Mouse (Mus musculus) midbrain, embryonic 16.5 days (tissue): Measurements from ENCODE around the gene Ace. TPM values are rescaled to one million over a fixed set of nuclear protein-coding genes. Genes with fewer than 3 reads are reported as not detected.
A peak's percentile ranks its signal among the peaks of the same experiment; 100 is the strongest.

Source experiments
- ATAC-seq: fragments of 200-750 bp; cut with Nextera tagmentation; 2 replicates; pipeline ENCODE4 v1.8.0; 2017; ENCODE audit warnings: moderate TSS enrichment
- H3K27ac ChIP-seq: fragments of 300-500 bp; sonication (generic); 2 replicates; pipeline ENCODE4 v1.5.1; 2014; ENCODE audit warnings: mild to moderate bottlenecking, low read length, mixed read lengths
- H3K27me3 ChIP-seq: fragments of 300-500 bp; sonication (generic); 2 replicates; pipeline ENCODE4 v1.6.1; 2014; ENCODE audit warnings: low read depth, low read length, mixed read lengths; ENCODE audit not compliant: control insufficient read depth, insufficient read depth
- H3K36me3 ChIP-seq: fragments of 300-500 bp; sonication (generic); 2 replicates; pipeline ENCODE4 v1.6.1; 2014; ENCODE audit warnings: mild to moderate bottlenecking, low read length, moderate library complexity, mixed read lengths; ENCODE audit not compliant: control insufficient read depth, insufficient read depth
- H3K4me1 ChIP-seq: fragments of 300-500 bp; sonication (generic); 2 replicates; pipeline ENCODE4 v1.6.1; 2014; ENCODE audit warnings: mild to moderate bottlenecking, low read length, mixed read lengths; ENCODE audit not compliant: control insufficient read depth, insufficient read depth
- H3K4me2 ChIP-seq: fragments of 300-500 bp; sonication (generic); 2 replicates; pipeline ENCODE4 v1.6.1; 2014; ENCODE audit warnings: mild to moderate bottlenecking, low read length, mixed read lengths
- H3K4me3 ChIP-seq: fragments of 300-500 bp; sonication (generic); 2 replicates; pipeline ENCODE4 v1.5.1; 2014; ENCODE audit warnings: low read depth, mild to moderate bottlenecking, low read length, moderate library complexity, mixed read lengths
- H3K9ac ChIP-seq: fragments of 300-500 bp; sonication (generic); 2 replicates; pipeline ENCODE4 v1.6.1; 2014; ENCODE audit warnings: low read depth, low read length, mixed read lengths
- H3K9me3 ChIP-seq: fragments of 300-500 bp; sonication (generic); replicated peaks from 2 replicates; pipeline ENCODE4 v1.6.1; 2014; ENCODE audit warnings: mild to moderate bottlenecking, low read length, mixed read lengths; ENCODE audit not compliant: control insufficient read depth, poor library complexity, severe bottlenecking
- WGBS: fragments of 180-500 bp; shearing (Covaris S2); extraction: QIAGEN DNeasy Blood & Tissue Kit; methylation state at CpG from one replicate; pipeline ENCODE4 v1.1.7; 2014; 5-methylcytosine and 5-hydroxymethylcytosine counted together
- polyA plus RNA-seq: library from polyadenylated mRNA; unstranded; fragments of >200 nt; fragmentation: Nextera tagmentation; extraction: Ambion mirVana; gene quantifications from 2 replicates; pipeline ENCODE4 v1.2.1, GENCODE M21; 2015

Ace gene
- polyA plus RNA-seq, 1 experiment from 2014 or later: 8.2 TPM

- H3K9me3 ChIP-seq: no peaks in the 10 kb centered on the region
- under 1% methylated on average over 46 of the region's 59 CpGs for WGBS
- H3K4me2 ChIP-seq: peak overlapping the region; percentile 66
- peak overlapping the region; percentile 79 for H3K9ac ChIP-seq
- ATAC-seq: peak; percentile 87
- H3K4me3 ChIP-seq: peak overlapping the region; percentile 76
- no peaks in the 10 kb centered on the region for H3K27me3 ChIP-seq
- H3K27ac ChIP-seq: peak overlapping the region; percentile 74
- peaks cover 18% of the 10 kb centered on the region for H3K4me1 ChIP-seq
- H3K36me3 ChIP-seq: no peaks in the 10 kb centered on the region
These were observed 23.6 kb upstream of the Ace start for GRCm38 (mm10) chr11:105944126-105944621.

GRCm38 (mm10) chr11:105944770-105945672 is 22.7 kb upstream of the Ace start:
- H3K9ac ChIP-seq: peak overlapping the region; percentile 79
- peak overlapping the region; percentile 76 for H3K4me3 ChIP-seq
- no peak for ATAC-seq
- peak overlapping the region; percentile 66 for H3K4me2 ChIP-seq
- no peaks in the 10 kb centered on the region for H3K27me3 ChIP-seq
- H3K27ac ChIP-seq: no peak overlapping the region; the same call in 1 of the 2 replicates
- peaks cover 18% of the 10 kb centered on the region for H3K4me1 ChIP-seq
- no peaks in the 10 kb centered on the region for H3K9me3 ChIP-seq
- 76% methylated on average over 16 of the region's 16 CpGs for WGBS
- H3K36me3 ChIP-seq: no peaks in the 10 kb centered on the region

GRCm38 (mm10) chr11:105946694-105947154 is 21.0 kb upstream of the Ace start:
- no peaks in the 10 kb centered on the region for H3K27me3 ChIP-seq
- no peaks in the 10 kb centered on the region for H3K9me3 ChIP-seq
- peaks cover 18% of the 10 kb centered on the region for H3K4me1 ChIP-seq
- no peak overlapping the region for H3K9ac ChIP-seq
- no peak for ATAC-seq
- H3K4me2 ChIP-seq: no peak overlapping the region
- H3K36me3 ChIP-seq: no peaks in the 10 kb centered on the region
- no peak overlapping the region for H3K27ac ChIP-seq
- no peak overlapping the region for H3K4me3 ChIP-seq
- WGBS: 46% methylated on average over 11 of the region's 11 CpGs

GRCm38 (mm10) chr11:105948255-105948654 is 19.5 kb upstream of the Ace start:
- H3K4me3 ChIP-seq: no peak overlapping the region

GRCm38 (mm10) chr11:105950519-105950918 is 17.2 kb upstream of the Ace start:
- 82% methylated on average over 4 of the region's 4 CpGs for WGBS
- H3K9me3 ChIP-seq: no peaks in the 10 kb centered on the region
- no peaks in the 10 kb centered on the region for H3K27me3 ChIP-seq
- H3K4me3 ChIP-seq: no peak overlapping the region
- no peaks in the 10 kb centered on the region for H3K4me1 ChIP-seq
- no peaks in the 10 kb centered on the region for H3K36me3 ChIP-seq
- ATAC-seq: no peak
- H3K27ac ChIP-seq: no peak overlapping the region
- H3K4me2 ChIP-seq: no peak overlapping the region
- H3K9ac ChIP-seq: no peak overlapping the region

More at GRCm38 (mm10) chr11:105948255-105948654, 19.5 kb upstream of the Ace start:
- H3K27ac ChIP-seq: no peak overlapping the region
- no peaks in the 10 kb centered on the region for H3K9me3 ChIP-seq
- H3K4me2 ChIP-seq: no peak overlapping the region
- no peak for ATAC-seq
- H3K36me3 ChIP-seq: no peaks in the 10 kb centered on the region
- no peaks in the 10 kb centered on the region for H3K27me3 ChIP-seq
- H3K9ac ChIP-seq: no peak overlapping the region
- 74% methylated on average over 2 of the region's 2 CpGs for WGBS
- peaks cover 10% of the 10 kb centered on the region for H3K4me1 ChIP-seq

- no peak overlapping the region for H3K27ac ChIP-seq
- H3K9me3 ChIP-seq: no peaks in the 10 kb centered on the region
- H3K4me1 ChIP-seq: no peaks in the 10 kb centered on the region
- no peaks in the 10 kb centered on the region for H3K27me3 ChIP-seq
- H3K4me2 ChIP-seq: no peak overlapping the region
- H3K9ac ChIP-seq: no peak overlapping the region
- H3K36me3 ChIP-seq: no peaks in the 10 kb centered on the region
- WGBS: 44% methylated on average over 3 of the region's 3 CpGs
- ATAC-seq: no peak
- H3K4me3 ChIP-seq: no peak overlapping the region
These were observed 16.1 kb upstream of the Ace start for GRCm38 (mm10) chr11:105951601-105952044.

GRCm38 (mm10) chr11:105952111-105952510 is 15.6 kb upstream of the Ace start:
- no peak overlapping the region for H3K9ac ChIP-seq
- no peak overlapping the region for H3K27ac ChIP-seq
- H3K4me1 ChIP-seq: no peaks in the 10 kb centered on the region
- H3K4me2 ChIP-seq: no peak overlapping the region
- no peaks in the 10 kb centered on the region for H3K27me3 ChIP-seq
- 86% methylated on average over 9 of the region's 9 CpGs for WGBS
- ATAC-seq: no peak
- no peaks in the 10 kb centered on the region for H3K36me3 ChIP-seq
- H3K9me3 ChIP-seq: no peaks in the 10 kb centered on the region
- no peak overlapping the region for H3K4me3 ChIP-seq

GRCm38 (mm10) chr11:105952911-105953386 is 14.8 kb upstream of the Ace start, which contains the start of gene Cyb561:
Cyb561 (minus strand) TSS chr11:105953336.
- 86% methylated on average over 12 of the region's 12 CpGs for WGBS
- Histone ChIP-seq H3K27me3 (no peaks in the 10 kb centered on the region), H3K36me3 (no peaks in the 10 kb centered on the region), H3K4me2 (no peak within 1 kb of the TSS), H3K9ac (no peak within 1 kb of the TSS), H3K27ac (no peak within 1 kb of the TSS), H3K4me3 (no peak within 1 kb of the TSS), H3K9me3 (no peaks in the 10 kb centered on the region), H3K4me1 (no peaks in the 10 kb centered on the region)
- ATAC-seq: no peak

- no peak for ATAC-seq
These were observed 14.3 kb upstream of the Ace start for GRCm38 (mm10) chr11:105953402-105953801.

More at GRCm38 (mm10) chr11:105953402-105953801, 14.3 kb upstream of the Ace start:
- Histone ChIP-seq H3K4me2 (no peak overlapping the region), H3K4me1 (no peaks in the 10 kb centered on the region), H3K9me3 (no peaks in the 10 kb centered on the region), H3K27ac (no peak overlapping the region), H3K4me3 (no peak overlapping the region), H3K9ac (no peak overlapping the region), H3K36me3 (no peaks in the 10 kb centered on the region), H3K27me3 (no peaks in the 10 kb centered on the region)
- WGBS: 91% methylated on average over 6 of the region's 6 CpGs
